Mouse (Mus musculus) layer of hippocampus, adult 9-10 months (tissue): Measurements from ENCODE around the gene Atg4d.
"Not testable (repeated sequence)": the region's sequence is repeated elsewhere in the genome, so short reads cannot be mapped to it uniquely, and the experiment has no call there.

ENCODE experiments used
- DNase-seq: peaks from one replicate; pipeline ENCODE4 v3.0.0; 2022; ENCODE audit warnings: low spot score

Atg4d gene

DNA sequence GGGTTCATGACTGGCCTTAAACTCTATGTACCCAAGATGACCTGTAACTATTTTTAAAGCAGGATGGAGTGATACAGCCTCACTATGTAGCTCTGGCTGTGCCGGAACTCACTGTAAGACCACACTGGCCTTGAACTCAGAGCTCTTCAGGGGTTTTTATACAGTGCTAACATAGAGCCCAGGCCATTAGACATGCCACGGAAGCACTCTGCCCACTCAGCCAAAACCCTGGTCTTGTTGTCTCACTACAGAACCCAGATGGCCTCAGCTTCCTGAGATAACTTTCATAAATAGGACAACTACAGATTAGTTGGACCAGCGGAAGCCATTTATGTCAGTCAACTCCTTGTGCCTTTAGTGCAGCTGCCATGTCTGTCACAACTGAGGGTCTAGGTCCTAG lies 9.2 kb downstream of the Atg4d start:
- no peak for DNase-seq

DNA sequence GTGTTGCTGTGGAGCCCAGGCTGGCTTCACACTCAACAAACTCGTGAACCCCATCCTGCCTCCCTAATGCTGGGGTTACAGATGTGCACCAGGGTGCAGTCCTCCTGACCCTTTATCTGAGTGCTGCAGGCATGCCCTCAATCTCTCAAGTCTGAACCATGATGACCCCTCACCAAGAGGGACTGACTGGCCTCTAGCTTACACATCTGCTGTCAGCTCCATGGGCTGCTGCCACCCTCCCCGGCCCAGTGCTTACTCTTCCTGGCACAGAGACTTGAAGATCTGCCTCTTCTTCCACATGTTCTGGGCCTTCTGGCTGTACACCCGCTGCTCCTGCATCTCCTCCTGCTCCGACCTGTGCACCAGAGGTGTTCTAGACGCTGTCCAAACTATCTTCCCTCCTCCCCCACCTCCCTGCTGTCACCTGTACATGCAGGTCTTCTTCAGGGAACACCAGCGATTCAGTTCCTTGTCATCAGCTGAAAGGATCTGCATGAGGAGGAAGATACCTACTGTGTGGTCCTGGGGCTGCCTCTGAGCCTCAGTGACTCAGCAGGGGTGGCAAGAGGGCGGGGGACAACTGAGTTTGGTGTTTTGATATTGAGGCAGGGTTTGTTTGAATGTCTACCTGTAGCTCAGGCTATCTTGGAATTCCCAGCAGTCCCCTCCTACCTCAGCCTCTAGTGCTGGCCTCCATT lies 10.1 kb downstream of the Atg4d start:
- DNase-seq: no peak

DNA sequence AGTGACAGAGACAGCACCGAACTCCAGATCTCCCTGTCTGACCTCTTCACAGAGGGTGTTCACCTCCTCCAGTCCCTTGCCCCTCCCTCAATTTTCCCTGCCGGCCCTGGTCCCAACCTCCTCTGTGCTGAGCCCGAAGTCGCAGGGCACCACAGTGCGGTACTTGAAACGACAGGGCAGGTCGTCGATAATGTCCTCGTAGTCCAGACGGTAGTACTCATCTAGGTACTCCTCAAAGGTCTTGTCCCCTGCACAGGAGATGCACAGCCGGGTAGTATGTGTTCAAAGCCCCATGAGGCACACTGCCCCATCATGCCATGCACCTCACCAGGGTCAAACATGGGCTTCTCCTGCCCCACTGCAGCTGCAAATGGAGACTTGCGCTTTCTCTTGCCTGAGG lies 10.6 kb downstream of the Atg4d start:
- no peak for DNase-seq

DNA sequence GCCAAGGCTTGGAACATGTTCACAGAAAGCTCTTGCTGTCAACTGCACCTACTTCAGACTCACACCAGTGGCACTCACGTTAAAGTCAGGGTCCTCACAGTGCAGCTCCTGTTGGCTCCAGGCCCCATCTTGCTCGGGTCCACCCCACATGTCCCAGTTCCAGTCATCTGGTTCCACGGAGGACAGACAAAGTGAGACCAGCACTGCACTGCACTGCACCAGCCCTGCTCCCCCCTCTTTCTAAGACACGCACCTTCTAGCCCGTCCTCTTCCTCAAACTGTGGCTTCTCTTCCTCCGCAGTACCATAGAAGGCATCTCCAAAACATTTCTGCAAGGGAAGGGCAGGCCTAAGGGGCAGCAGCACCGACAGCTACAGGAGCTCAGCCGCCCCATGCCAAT lies 11.2 kb downstream of the Atg4d start:
- DNase-seq: no peak

DNA sequence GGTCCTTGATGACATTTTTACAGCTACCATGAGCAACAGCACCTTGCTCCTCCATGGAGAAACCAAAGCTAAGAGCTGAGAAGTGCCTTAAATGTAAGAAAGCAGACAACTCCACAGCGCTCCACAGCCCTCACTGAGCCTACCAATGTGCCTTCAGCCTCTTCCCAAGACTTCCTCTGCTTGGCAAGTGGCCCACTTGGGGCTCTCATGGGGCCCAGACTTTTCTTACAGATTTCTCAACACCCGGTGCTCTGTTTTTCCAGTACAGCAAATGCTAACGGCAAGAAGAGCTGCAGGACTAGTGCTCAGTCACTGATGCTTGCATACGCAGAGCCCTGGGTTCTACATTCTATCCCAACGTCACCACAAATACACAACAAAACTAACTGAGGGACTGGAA lies 12.7 kb downstream of the Atg4d start:
- DNase-seq: no peak

DNA sequence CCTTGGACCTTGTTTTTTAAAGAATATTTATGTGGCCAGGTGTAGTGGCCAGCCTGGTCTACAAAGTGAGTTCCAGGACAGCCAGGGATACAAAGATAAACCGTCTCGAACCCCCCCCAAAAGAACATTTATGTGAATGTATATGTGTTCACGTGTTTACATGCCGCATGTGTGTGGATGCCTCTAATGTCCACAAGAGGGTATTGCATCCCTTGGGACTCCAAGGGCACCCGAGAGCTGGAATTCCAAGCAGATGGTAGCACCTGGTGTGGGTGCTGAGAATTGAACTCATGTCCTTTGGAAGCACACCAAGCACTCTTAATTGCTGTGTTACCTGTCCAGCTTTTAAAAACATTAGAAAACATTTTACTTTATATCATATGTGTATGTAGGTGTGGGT lies 18.5 kb downstream of the Atg4d start:
- DNase-seq: no peak

DNA sequence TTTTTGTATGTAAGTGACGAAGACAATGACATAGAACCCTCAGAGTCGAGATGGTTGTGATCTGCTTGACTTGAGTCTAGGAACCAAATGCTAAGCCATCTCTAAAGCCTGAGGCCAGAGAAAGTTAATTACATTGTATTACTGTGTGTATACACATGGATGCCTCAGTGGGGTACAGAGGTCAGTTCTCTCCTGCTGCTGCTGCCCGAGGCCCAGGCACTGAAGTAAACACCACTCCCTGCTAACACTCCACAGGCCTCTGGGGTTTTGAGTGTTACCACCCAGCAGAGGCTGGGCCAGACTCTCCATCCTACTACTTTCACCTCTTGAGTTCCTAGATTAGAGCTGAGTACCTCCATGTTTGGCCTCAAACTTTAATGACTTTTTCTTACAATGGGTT lies 18.9 kb downstream of the Atg4d start:
- DNase-seq: no peak

DNA sequence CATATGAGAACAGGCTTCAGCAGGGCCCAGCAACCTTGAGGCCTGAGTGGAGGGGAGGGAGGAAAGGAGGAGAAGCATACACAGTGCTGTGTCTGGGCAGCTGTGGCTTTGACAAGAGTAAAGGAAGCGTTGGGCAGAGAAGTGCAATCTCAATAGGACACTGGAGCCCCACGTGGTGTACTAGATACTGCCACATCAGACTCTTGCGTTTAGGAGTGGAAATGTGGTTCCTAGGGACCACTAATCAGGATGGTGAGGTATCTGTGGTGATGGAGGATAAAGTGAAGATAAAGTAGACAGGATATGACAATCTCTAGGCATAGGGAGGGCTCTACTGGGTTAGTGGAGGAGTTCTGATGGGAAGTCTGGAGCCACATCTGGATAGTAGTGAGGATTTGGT lies 21.7 kb downstream of the Atg4d start:
- no peak for DNase-seq

DNA sequence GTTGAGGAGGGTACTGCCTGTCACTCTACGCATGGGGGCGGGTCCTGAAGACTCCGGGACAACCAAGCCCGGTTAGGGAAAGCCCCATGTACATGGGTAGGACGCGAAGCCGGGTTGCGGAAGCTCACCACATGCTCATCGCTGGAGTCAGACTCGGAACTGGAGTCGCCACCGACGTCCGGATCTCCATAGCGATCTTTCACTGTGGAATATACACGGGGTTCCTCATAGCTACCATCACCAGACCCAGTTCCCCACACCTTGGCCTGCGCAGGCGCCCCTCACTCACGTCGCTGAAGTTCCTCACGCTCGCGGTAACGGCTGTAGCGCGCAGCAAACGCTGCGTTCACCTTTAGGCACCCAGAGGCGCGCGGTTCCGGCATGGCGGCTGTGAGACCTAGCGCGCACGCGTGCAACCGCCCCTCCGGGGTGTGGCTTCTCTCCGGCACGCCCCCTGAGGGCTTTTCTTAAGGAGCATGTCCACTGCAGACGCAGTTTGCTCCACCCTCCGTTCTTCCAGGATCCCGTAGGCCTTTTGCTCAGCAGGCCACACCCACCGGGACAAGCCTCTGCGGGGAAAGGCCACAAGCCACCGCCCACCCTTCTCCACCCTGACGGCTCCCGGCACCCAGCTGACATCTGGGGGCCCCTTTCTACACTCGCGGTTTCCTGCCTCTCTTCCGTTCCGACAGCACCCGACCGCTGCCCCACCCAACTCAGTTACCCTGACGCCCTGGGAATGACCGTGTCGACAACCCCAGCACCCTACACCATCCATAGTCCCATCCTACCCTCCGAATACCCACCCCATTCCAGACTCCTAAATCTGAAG lies 22.7 kb downstream of the Atg4d start, which contains the start of gene Kri1:
Gene Kri1, minus strand, starts transcription at position 399 of the 832 bp plus-strand sequence.
- peak; percentile 90 for DNase-seq

DNA sequence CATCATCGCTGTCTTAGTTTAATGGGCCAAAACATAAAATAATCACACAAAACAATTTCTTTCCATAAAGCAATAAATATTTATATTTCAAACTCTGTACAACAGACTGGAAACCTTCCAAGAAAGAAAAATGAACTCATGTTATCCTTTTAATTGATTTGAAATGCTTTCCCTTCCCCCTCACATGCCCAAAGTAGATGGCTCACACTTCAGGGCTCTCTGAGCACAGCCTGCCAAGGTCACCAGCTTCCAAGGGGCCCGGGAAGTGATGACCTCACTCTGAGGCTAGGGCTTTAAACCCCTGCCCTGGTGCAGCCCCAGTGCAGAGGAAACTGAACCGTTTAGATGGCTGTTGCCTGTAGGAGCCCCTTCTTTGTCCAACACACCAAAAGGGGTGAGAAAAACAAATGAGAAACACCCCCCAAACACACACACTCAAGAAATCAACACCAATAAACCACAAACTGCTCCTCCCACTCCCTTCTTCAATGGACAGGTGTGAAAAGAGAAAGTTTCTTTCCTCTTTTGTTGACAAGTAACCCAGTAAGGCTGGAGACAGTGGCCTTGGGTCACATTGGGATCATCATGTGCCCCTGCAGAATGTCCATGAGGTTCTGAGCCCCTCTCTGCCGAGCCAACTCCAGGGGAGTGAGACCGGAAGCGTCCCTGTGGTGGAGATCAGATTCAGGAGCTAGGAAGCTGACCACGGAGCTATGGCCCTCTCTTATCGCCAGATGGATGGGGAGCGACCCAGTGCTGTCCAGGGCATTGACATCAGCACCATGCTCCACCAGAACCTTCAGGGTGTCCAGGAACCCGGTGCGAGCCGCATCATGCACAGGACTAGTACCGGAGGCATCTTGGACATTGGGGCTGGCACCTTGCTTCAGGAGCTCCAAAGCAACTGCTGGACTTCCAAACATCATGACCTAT lies 23.6 kb downstream of the Atg4d start:
- DNase-seq: no peak

DNA sequence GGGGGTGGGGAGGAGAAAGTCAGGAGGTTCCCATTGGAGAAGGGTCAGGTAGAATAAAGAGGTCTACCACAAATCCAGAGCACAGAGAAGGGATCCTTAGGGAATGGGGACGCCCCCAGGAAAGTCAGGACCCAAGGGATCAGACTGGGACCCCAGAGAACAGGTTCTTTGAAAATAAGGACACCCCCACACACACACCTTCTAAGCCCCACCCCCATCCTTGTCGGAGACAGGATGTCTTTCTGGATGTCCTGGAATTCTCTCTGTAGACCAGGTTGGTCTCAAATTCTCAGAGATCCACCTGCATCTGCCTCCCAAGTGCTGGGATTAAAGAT lies 24.2 kb downstream of the Atg4d start:
- no peak for DNase-seq

DNA sequence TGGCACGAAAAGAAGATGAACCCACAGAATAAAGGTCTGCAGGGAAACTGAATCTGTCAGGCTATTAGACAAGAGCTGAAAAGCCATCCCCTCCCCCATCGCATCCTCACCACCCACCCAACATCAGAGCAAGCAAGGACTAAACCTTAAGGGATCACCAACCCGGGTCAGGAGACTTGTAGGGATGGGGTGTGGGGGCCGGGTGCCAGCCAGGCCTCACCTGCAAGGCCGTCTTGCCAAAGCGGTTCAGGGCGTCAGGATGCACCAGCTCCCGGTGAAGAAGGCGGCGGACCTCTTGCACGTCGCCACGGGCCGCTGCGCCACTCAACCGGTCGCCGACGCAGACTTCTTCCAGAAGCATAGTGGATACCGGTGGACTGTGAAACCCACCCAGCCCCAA lies 25.5 kb downstream of the Atg4d start:
- DNase-seq: peak; percentile 42

DNA sequence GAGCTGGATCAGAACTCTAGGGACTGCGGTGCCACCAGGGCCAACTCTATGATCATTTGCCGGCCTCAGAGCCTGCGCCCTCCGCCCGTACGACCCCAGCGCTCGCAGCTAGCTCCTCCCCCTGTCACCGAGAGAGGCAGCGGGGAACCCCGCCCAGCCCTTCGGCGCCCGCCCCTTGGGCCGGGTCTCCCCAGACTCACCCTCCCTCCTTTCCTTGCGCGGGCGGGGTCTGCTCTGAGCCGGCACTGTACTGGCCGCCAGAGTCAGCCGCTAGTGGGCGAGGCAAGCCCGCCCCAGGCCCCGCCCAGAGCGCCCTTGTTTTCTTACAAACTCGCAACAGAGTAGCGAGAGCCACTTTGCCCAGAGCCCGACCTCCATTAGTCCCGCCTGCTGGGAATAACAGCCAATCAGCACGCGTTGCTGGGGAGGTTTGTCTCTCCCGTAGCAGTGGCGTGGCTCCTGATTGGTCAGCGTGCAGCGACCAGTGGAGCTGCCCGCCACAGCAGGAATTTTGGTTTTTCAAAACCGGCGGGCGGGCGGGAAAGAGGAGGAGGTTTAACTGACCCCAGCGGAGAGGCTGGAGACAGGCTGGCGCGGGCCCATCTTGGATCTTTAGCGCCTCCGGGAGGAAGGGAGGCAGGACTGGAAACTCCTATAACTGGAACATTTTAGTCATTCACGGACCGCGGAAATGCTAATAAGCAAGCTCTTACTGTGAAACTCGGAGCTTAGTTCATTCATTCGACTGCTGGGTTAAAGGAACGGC lies 26.1 kb downstream of the Atg4d start, which contains the start of gene Cdkn2d:
Gene Cdkn2d, minus strand, starts transcription at position 386 of the 766 bp plus-strand sequence.
- DNase-seq: peak; percentile 98

DNA sequence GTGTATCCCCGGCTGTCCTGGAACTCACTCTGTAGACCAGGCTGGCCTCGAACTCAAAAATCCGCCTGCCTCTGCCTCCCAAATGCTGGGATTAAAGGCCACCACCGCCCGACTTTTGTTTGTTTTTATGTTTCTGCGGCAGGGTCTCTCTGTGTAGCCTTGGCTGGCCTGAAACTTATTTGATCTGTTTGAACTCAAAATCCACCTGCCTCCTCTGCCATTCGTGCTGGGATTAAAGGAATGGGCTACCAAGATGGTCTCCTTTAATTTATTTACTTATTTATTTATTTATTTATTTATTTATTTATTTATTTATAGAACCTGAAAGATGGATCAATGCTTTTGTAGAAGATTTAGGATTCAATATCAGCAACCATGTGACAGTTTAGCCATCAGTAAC lies 26.8 kb downstream of the Atg4d start:
- DNase-seq: not testable (repeated sequence)

DNA sequence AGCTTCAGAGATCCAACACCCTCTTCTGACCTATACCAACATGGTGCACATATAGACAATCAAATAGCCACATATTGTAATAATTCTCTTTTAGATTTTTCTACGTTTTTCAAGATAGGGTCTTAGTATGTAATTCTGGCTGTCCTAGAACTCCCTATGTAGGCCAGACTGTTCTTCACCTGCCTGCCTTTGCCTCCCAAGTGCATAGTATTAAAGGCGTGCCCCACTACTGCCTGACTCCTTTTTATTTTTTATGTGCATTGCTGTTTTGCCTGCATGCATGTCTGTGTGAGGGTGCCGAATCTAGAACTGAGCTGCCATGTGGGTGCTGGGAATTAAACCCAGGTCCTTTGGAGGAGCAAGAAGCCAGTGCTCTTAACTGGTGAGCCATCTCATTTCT lies 27.2 kb downstream of the Atg4d start:
- no peak for DNase-seq

DNA sequence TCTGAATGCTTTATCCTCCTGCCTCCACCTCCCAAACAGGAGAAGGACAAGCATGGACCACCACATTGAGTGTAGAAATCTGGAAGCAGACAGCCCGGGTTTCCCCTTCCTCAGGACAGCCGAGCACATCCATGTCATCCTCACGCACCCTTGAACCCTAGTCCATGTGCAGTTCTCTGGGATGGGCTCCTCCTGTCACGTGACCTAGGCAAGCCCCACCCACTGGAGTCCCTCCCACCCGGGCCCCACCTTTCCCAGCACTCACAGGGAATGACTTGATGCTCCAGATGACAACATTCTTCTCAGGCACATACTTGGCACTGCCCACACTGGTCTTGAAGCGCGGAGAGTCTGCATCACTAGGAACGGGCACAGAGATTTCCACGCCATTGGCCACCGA lies 33.9 kb downstream of the Atg4d start:
- DNase-seq: no peak

DNA sequence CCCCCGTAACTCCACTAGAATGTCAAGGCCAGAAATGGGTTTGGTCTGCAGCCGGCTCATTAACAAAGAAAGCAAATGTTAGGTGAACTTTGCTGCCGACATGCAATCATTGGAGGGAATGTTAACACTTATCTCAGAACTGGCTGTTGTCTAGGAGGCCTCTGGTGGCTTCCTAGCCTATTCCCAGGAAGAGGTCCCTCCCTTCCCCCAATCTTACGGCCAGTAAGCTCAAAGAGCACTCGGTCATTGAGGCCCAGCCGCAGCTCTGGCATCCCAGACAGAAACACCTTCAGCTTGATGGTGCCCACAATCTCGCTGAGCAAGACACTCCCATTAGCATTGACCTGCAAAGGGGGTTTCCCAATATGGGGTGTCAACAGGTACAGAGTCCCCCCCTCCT lies 40.0 kb downstream of the Atg4d start:
- DNase-seq: no peak

DNA sequence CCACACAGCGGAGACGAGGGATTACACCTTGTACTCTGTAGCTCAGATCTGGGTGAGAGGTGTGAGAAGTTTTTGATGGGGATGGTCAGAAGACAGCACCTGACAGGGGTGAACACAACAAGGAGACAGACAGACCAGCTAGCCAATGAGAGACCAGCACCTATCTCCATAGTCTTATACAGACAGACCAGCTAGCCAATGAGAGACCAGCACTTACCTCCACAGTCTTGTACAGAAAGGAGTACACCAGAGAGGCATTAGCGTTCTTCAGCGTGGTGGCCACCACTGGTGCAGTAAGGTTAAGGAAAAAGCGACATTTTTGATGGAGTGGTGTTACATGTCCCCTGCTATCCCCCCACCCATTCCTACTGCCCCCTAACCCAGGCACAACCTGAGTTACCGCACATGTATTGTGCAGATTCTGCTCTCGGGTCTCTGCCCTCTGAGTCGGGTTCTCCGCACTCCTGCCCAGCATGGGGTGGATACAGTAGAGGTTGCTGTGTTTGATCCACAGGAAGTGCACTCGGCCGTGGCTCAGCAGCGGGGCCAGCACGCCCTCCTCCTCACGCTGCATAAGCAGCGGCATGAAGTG lies 44.2 kb downstream of the Atg4d start:
- DNase-seq: no peak

DNA sequence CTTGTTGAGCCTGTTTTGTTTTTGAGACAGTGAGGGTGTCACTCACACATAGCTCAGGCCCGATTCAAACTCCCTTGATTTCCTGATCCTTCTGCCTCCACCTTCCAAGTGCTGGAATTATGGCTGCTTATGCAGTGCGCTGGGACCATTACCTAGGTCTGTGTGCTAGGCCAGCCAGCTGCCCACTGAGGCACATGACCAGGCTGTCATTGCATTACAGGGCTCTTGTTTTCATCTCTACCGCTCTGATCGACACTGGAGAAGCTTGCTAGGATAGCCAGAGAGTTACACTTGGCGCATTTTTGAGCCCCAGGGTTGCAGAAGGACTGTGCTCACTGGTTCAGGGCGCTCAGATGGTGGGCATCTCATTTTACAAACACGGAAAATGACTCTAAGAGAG lies 46.6 kb downstream of the Atg4d start:
- no peak for DNase-seq

DNA sequence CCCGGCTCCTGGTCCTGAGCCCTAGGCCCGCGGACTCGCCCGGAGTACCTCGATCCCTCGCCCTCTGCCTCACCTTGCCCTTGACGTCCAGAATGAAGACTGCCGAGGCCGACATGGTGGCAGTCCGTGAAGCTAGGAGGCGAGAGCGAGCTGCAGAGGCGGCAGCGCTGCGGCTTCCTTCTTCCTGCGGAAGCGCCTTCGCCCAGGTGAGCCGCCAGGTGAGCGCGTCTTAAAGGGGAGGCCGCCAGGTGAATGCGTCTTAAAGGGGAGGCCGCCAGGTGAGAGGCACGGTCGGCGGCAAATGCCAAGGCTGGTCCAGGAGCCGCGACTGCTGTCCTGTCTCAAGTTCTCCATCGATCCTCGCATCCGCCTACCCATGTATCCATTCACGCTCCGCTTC lies 47.0 kb downstream of the Atg4d start, which contains the start of gene Ap1m2:
Gene Ap1m2, minus strand, starts transcription at position 204 of the 400 bp plus-strand sequence.
- no peak for DNase-seq

DNA sequence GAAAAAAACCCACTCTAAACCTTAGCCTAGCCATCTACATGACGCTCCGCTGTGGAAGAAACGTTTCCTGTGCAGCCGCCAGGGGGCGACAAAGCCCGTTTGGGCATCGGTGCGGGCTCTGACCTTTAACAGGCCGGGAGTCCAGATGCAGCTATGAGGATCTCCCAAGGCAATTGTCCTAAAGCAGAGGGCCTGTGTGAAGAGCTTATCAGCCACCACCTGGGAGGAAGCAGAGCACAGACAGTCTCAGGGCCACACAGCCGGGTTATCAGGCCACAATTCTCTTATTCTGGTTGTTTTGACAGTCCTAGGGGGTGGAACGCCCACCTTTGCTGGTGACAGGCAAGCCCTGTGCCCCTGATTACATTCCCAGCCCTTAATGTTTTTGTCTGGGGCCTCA lies 48.3 kb downstream of the Atg4d start:
- peak; percentile 63 for DNase-seq
